Mouse (Mus musculus) lung, adult 18-20 months (tissue): ENCODE data around the gene Zic2.
"Not testable (repeated sequence)": the region's sequence is repeated elsewhere in the genome, so short reads cannot be mapped to it uniquely, and the experiment has no call there.

ENCODE experiments used
- DNase-seq, 2 experiments: peaks; one replicate each; pipeline ENCODE4 v3.0.0; 2022; ENCODE audit warnings: mixed read lengths in 2 of 2

The Zic2 gene

DNA sequence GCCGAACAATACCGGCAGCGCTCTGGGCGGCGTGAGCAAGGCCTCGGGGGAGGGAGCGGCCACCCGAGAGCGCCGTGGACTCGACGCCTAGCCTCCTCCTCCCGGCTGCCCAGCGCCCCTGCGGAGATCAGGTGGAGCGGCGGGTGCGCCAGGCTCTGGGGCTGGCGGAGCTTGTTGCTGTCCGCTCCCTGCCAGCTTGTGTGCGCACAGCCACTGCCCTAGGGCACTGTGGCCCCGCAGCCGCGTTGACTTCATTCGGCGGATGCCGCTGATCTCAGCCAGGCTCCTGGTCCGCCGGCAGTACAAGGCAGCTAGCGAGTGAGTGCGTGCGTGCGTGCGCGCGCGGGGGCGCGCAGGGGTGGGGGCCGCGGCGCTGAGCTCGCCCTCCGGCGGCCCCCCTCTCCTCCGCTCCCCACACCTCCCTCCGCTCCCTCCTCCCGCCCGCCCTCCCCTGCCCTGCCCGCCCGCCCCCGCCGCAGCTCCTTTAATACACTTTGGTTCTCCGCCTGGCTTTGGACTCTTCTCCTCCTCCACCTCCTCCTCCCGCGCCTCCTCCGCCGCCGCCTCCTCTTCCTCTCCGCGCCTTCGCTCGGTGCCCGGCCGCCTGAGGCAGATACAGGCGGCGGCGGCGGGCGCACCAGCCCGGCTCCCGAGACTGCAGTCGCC is at the start of gene Zic2:
Gene Zic2, plus strand, starts transcription at position 545 of the 666 bp plus-strand sequence.
- DNase-seq = no peak

DNA sequence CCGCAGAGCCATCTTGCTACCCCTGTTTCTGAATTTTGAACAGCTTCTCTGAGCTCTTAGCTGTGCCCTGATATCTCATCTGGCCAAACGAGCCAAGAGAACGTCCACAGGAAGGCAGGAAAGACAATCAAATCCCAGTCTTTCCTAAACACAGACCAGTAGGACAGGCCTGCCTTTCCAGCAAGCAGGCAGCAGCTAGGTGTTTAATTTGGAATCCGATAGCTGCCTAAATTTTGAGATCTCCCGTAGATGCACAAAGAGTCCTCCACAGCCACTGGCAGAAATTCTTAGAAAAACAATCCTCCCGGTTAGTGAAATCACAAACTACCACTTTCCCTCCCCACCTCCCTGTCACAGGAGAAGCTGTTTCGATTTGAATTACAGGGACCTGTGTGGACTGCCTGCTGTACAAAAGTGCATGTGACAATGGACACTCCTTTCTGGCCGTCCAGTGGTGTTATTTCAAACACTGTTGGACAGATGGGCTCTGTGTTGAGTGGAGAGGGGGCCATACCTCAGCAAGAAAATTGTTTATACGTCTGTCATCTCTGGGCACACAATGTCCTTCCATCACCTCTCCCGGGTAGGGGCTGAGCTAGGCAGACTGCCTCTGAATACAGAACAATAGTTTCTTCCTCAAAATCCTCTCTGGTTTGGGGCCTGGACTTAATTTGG is 48.6 kb upstream of the Zic2 start:
- no peak for DNase-seq

GRCm38 (mm10) chr14:122427204-122427560 is 48.1 kb upstream of the Zic2 start:
- no peak for DNase-seq

GRCm38 (mm10) chr14:122427654-122428053 is 47.6 kb upstream of the Zic2 start:
- DNase-seq = no peak

- DNase-seq = no peak
Observed at GRCm38 (mm10) chr14:122432558-122432957, 42.7 kb upstream of the Zic2 start.

DNA sequence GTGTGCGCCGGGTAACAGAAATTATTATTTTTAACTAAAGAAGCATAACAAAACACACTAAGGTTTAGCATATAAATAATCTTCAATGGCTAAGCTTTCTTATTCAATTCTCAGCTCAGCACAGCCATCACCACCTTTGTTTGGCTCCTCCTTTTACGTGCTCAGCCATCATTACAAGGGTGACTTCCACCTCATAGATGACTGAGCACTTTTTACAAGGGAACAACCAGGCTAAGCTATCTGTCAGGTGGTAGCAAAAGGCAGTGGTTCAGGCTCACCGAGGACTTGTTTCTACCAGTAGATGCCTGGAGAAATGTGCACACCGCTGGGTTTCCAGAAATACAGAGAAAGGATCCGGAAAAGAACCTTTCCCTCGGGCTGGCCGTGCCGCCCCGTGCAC is 41.2 kb upstream of the Zic2 start:
- DNase-seq = no peak

GRCm38 (mm10) chr14:122436850-122437249 is 38.4 kb upstream of the Zic2 start:
- DNase-seq = no peak

GRCm38 (mm10) chr14:122449601-122450495 is 25.4 kb upstream of the Zic2 start:
- DNase-seq = no peak

GRCm38 (mm10) chr14:122450496-122451382 is 24.5 kb upstream of the Zic2 start, which contains the start of gene Gm5089:
Gene Gm5089 (minus strand): TSS chr14:122451115.
- DNase-seq = peak; percentile 63 to 78

DNA sequence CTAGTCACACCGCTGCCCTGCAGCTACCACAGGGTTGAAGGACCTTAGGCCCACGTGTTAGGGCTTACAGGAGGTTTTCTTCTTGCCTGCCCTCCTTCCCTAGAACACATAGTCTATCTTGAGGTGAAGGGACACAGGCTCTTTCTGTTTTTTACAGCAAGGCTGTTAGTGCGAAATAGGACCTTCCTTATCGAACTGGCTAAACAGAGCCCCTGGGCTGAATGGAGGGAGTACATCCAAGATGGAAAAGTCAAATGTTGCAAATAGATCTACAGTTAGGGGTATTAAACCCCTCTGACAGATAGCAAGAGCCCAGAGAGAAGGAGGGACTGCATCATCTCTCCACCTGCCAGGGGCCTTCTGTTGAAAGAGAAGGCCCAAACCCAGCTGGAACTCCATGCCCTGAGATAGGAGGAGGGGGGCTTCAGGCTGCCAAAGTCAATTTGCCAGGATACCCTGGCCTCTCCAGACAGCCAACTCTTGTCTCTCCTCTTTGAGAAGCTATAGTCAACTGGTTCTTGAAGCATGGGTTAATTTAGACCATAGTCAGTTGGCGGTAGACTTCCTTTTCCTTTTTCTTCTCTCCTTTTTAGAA is 23.6 kb upstream of the Zic2 start:
- DNase-seq = no peak

DNA sequence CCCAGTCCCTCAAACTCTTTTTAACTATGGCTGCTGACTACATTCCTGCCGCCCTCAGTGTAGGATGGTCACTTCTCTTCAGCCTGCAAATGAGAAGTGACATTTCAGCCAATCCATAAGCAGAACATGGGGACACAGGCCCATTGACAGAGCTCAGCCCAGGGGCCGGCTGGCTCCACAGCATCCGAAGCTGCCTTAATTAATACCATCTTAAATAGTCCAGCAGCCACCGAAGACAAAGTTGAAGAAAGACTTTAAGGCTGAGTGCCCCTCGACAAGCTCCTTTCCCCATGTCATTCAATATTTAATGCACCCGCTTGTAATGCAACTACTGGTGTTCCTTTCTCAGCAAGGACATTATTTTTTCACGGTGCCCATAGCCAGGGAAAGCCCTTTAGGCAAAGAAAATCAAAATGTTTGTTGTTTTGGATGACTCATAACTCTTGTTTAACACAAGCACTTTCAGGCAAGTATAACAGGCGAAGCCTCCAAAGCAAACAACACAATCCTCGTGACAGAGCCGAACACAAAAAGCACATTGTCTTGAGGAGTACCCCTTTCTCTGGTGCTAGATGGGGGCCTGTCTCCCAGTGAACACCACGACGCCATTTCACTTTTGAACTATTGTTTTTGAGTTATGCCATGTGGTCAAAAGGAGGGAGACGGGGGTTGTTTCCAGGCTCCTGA is 22.4 kb upstream of the Zic2 start:
- no peak for DNase-seq

- DNase-seq = peak in 1 of 2 experiments; percentile 56
Observed at GRCm38 (mm10) chr14:122453388-122453995, 21.7 kb upstream of the Zic2 start.

DNA sequence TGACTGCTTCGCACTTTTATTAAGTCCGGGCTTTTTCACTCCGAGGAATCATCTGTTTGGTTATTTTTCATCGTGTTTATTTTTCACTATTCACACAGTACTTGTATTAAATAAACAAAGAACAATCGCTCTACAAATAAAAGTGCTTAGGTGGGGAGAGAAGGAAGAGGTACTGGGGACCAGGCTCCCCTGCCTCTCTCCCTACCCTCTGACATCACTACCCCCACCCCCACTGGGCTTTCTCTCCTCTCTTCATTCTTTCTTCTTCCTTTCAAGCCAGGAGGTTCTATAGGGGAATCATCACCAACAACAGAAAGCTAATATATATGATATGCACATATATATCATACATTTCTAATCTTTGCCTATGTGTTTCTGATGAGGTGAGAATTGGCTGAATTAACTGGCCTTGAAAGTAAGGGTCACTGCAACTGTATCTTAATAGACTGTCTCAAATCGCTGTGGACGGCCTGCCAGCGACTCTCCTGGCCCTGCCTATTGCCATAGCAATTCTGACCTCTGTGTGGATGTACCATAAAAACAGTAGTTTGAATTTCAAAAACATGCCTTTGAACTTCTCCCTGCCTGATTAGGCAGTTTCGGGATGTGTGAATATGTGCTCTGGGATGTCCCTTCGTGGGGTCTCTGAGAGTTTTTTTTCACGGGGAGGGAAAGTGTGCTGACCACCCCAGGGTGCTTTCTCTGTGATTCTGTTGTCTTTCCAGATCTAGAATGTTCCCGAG is 21.1 kb upstream of the Zic2 start:
- no peak for DNase-seq

DNA sequence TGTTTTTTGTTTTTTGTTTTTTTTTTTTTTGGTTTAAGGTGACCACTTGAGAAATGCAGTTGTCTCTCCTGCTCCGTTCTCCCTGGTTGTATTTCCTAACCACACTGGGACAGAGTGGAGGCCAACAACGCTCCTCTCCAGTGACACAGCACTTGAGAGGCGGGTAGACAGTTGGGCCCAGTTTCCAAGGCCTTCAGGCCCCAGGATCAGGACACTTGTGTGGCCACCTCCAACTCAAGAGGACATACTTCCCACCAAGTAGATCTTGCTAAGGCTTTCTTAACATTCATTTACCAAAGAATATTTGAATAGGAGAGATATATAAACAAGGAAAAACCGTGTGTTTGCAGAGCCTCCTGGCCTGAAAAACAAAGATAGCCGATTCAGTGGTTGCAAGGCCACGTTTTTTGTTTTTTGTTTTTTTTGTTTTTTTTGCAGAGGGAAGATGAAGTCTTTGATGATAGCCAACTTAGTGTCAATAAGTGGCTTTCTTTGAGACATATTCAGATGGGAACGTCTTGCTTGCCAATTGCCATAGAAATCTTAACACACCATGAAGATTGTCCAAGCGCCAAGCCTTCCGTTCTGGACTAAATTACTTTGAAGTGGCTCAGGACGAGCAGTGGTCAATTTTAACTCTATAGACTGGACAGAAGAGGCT is 20.2 kb upstream of the Zic2 start:
- no peak for DNase-seq

- DNase-seq = no peak
Observed at GRCm38 (mm10) chr14:122455562-122455958, 19.7 kb upstream of the Zic2 start.

DNA sequence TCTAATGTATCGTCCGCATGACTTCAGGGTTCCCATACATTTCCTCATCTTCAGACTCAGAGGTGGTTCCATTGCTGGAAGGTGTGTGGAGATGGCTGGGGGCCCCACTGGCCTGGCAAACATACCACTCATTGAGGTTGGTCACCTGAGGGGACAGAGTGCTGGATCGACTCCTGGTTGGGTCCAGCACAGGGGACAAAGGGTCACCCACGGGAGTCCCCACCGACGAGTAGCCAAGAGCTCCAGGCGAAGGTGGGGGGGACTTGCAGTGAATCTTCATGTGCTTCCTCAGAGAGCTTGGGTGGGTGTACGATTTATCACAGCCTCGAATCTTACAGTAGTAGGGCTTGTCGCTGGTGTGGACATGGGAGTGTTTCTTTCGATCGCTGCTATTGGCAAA is 15.9 kb upstream of the Zic2 start:
- DNase-seq = not testable (repeated sequence)

- no peak for DNase-seq
Observed at GRCm38 (mm10) chr14:122459776-122460175, 15.5 kb upstream of the Zic2 start.

DNA sequence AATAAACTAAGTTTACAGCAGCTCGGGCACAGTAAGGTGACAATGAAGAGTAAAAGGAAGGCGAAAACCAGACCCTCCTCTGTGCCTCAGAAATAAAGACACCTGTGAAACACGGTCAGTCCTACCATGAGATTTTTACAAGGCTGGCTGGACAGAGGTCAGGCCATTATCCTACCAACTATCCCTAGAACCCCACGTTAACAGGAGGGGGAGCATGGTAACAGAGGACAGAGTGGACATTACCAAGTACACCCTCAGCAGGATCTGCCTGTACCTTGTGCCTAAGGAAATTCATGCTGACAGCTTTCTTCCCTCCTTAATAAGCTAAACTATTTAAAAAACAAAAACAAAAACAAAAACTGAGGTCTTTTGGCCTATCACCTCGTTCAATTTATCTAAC is 15.0 kb upstream of the Zic2 start:
- DNase-seq = no peak

- no peak for DNase-seq
Observed at GRCm38 (mm10) chr14:122461500-122461899, 13.7 kb upstream of the Zic2 start.

GRCm38 (mm10) chr14:122461966-122462365 is 13.3 kb upstream of the Zic2 start:
- no peak for DNase-seq
